Mouse (Mus musculus): ENCODE measurements around the gene Dok3.

DNA sequence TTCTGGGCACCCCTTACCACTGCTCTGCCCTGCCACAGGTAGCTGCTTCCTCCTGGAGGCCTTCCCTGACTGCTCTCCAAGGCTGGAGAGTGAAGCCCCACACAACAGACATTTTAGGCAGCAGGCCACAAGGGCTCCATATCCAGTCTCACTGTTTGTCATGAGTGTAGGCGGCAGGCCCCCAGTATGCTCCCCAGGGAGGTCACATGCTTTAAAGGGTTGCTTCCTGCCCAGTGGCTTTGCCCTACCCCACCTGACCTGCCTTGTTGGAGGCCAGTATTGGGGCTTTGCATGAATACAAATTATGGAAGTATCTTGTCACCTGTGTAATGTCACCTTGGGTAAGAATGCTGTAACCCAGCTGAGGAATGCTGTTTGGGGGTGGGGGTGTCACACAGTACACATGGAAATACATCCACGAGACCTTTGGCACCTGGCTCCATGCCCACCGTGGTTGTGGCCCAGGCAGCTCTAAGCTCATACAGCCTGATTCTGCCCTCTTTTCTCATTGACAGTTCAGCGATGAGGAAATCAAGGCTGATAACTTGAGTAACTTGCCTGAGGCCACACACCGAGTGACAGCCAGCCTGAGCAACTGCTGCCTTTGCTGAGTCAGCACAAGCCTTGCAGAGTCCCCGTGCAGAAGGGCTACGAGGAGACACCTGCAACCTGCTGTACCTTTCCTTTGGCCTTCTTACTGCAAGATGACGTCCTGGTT is at the start of gene Dok3:
- TF ChIP-seq CTCF (IDR thresholded peaks at IDR 0.05; ENCODE audit: borderline replicate concordance, control insufficient read depth, extremely low read depth, insufficient read depth, low read length, poor library complexity) (no peak), POLR2A (IDR thresholded peaks at IDR 0.05; ENCODE audit: control insufficient read depth, extremely low read depth, insufficient read depth, low read length, poor library complexity) (no peak)

Data from thymus, adult 2 months (tissue).